32 mouse cellular contexts compared by ENCODE assay signal in the genomic region with DNA sequence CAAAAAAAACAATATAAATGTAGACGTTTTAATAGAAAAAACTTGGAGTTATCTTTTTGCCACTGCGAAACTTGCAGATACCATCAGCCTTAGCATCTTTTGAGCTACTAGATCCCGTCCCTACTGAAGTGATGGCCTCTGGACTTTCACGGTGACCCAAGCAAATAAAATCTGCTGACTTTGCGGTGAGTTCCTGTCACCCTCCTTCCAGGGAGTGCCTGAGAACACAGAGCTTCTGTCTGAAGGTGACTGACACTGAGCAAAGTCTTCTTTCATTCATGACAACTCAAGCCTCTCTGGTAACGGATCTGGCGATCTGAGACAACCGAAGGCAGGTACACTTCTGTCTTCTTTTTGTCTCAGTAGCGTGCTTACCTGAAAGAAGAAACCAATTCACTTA. TPM values are rescaled to one million over a fixed set of nuclear protein-coding genes. Genes with fewer than 3 reads are reported as not detected.
DNase-seq lines count a peak whose midpoint lies in the region; ATAC-seq and TF ChIP-seq lines count a peak whose summit lies in the region.
"Had no signal": no experiment of that assay in that cellular context is flagged by ENCODE, and none has a peak within 500 bp of the region (broad histone marks: within the 10 kb centered on the region; RNA-seq: fewer than 3 reads in every experiment).

No protein-coding gene starts in this region.

- no peaks in the 10 kb centered on the region for H3K27me3 ChIP-seq in intestine, embryonic 16.5 days (replicated peaks; ENCODE audit: control insufficient read depth, insufficient read depth, low read length)
- H3K27me3 ChIP-seq in small intestine, adult 2 months (ENCODE audit: control insufficient read depth, insufficient read depth, low read length): no peaks in the 10 kb centered on the region
- no peaks in the 10 kb centered on the region for H3K27me3 ChIP-seq in midbrain, embryonic 11.5 days (ENCODE audit: control insufficient read depth, insufficient read depth, low read length)
- H3K27me3 ChIP-seq: CH12.LX; embryonic facial prominence, embryonic 13.5 days; embryonic facial prominence, embryonic 15.5 days; forebrain, embryonic 13.5 days; forebrain, embryonic 15.5 days; Patski had no signal

- H3K4me1 ChIP-seq in intestine, embryonic 16.5 days (ENCODE audit: control insufficient read depth, insufficient read depth, low read length): peaks cover 5% of the 10 kb centered on the region
- H3K4me1 ChIP-seq in small intestine, adult 2 months (ENCODE audit: control insufficient read depth, insufficient read depth, insufficient read length, low read length): peaks cover 7% of the 10 kb centered on the region
- no peaks in the 10 kb centered on the region for H3K4me1 ChIP-seq in midbrain, embryonic 11.5 days (ENCODE audit: control insufficient read depth, insufficient read depth, low read length)
- H3K4me1 ChIP-seq: embryonic facial prominence, embryonic 15.5 days; forebrain, embryonic 13.5 days; forebrain, embryonic 15.5 days had no signal

- no peak overlapping the region for H3K4me3 ChIP-seq in intestine, embryonic 16.5 days (ENCODE audit: low read length)
- H3K4me3 ChIP-seq in small intestine, adult 2 months (ENCODE audit: low read depth, low read length): no peak overlapping the region
- no peak overlapping the region for H3K4me3 ChIP-seq in midbrain, embryonic 11.5 days (ENCODE audit: low read depth, low read length)
- H3K4me3 ChIP-seq: embryonic facial prominence, embryonic 13.5 days; embryonic facial prominence, embryonic 15.5 days; erythroblast, embryonic 14.5 days; forebrain, embryonic 13.5 days; forebrain, embryonic 15.5 days had no signal

- H3K36me3 ChIP-seq in intestine, embryonic 16.5 days (ENCODE audit: control insufficient read depth, insufficient read depth, low read length): no peaks in the 10 kb centered on the region
- no peaks in the 10 kb centered on the region for H3K36me3 ChIP-seq in small intestine, adult 2 months (ENCODE audit: control insufficient read depth, insufficient read depth, low read length)
- H3K36me3 ChIP-seq in midbrain, embryonic 11.5 days (ENCODE audit: control insufficient read depth, insufficient read depth, low read length): no peaks in the 10 kb centered on the region
- H3K36me3 ChIP-seq: embryonic facial prominence, embryonic 13.5 days; embryonic facial prominence, embryonic 15.5 days; forebrain, embryonic 15.5 days had no signal

- peak; percentile 16; the same call in 1 of the 2 replicates for ATAC-seq in intestine, embryonic 16.5 days
- no peak for ATAC-seq in midbrain, embryonic 11.5 days (ENCODE audit: low FRiP score)
- no peak for ATAC-seq in erythroid progenitor cell, adult 5-6 weeks (replicated peaks; ENCODE audit: low FRiP score, poor library complexity, severe bottlenecking)
- ATAC-seq: activated CD4-positive, CD25-positive, alpha-beta regulatory T cell, adult 4 months; CD4-positive, CD25-positive, alpha-beta regulatory T cell, adult 4 months; forebrain, embryonic 13.5 days; forebrain, embryonic 15.5 days; forebrain, postnatal 0 days; Patski had no signal

- no peak overlapping the region for H3K27ac ChIP-seq in intestine, embryonic 16.5 days (ENCODE audit: low read length)
- peak overlapping the region; percentile 37 for H3K27ac ChIP-seq in small intestine, adult 2 months (ENCODE audit: insufficient read depth, low read depth, low read length)
- no peak overlapping the region for H3K27ac ChIP-seq in midbrain, embryonic 11.5 days (ENCODE audit: low read depth, low read length)
- H3K27ac ChIP-seq: embryonic facial prominence, embryonic 13.5 days; embryonic facial prominence, embryonic 15.5 days; forebrain, embryonic 13.5 days; forebrain, embryonic 15.5 days had no signal

- DNase-seq in kidney, adult 9 months: peak; percentile 43
- DNase-seq in kidney, postnatal 4 days: no peak
- DNase-seq in midbrain, embryonic 11.5 days (ENCODE audit: low spot score, missing footprints): no peak
- no peak for DNase-seq in B cell, adult 2 months
- DNase-seq: adrenal gland, adult 2 months; adrenal gland, postnatal 10 days; adrenal gland, postnatal 25 days; cerebellum, adult 11 months; cerebellum, adult 18-20 months; cerebellum, adult 8-10 months; cerebellum, adult 9-11 months; cerebellum, postnatal 14 days; cerebellum, postnatal 36 days; embryo, embryonic 11 days; forebrain, postnatal 0 days had no signal

- no peak for TF ChIP-seq CTCF in small intestine, adult 2 months (IDR thresholded peaks at IDR 0.05; ENCODE audit: extremely low read depth, insufficient read length, insufficient replicate concordance, low read depth, low read length)

- WGBS in intestine, embryonic 16.5 days: 69% methylated on average over 9 of the region's 9 CpGs
- 49% methylated on average over 9 of the region's 9 CpGs for WGBS in small intestine, adult 2 months
- WGBS in midbrain, embryonic 11.5 days: 87% methylated on average over 9 of the region's 9 CpGs

- H3K4me2 ChIP-seq in intestine, embryonic 16.5 days (ENCODE audit: low read depth, low read length): no peak overlapping the region
- no peak overlapping the region for H3K4me2 ChIP-seq in midbrain, embryonic 11.5 days
- H3K4me2 ChIP-seq: embryonic facial prominence, embryonic 13.5 days; embryonic facial prominence, embryonic 15.5 days; forebrain, embryonic 13.5 days; forebrain, embryonic 15.5 days had no signal

- no peaks in the 10 kb centered on the region for H3K9me3 ChIP-seq in intestine, embryonic 16.5 days (ENCODE audit: control insufficient read depth, low read length)
- H3K9me3 ChIP-seq in midbrain, embryonic 11.5 days (ENCODE audit: control insufficient read depth, low read length): no peaks in the 10 kb centered on the region
- H3K9me3 ChIP-seq: embryonic facial prominence, embryonic 13.5 days; embryonic facial prominence, embryonic 15.5 days; forebrain, embryonic 13.5 days; forebrain, embryonic 15.5 days; G1E had no signal

- no peak for TF ChIP-seq POLR2A in small intestine, adult 2 months (IDR thresholded peaks at IDR 0.05; ENCODE audit: low read depth, low read length)

- H3K9ac ChIP-seq in intestine, embryonic 16.5 days (ENCODE audit: low read depth, low read length): no peak overlapping the region
- H3K9ac ChIP-seq in midbrain, embryonic 11.5 days (ENCODE audit: low read length): no peak overlapping the region
- H3K9ac ChIP-seq: embryonic facial prominence, embryonic 13.5 days; embryonic facial prominence, embryonic 15.5 days; forebrain, embryonic 13.5 days; forebrain, embryonic 15.5 days; forebrain, postnatal 0 days had no signal

RNA-seq across cellular contexts. Expression of a gene that starts 27.4 kb away (rescaled TPM):
- 0.12 TPM in 1 of 2 replicates, not detected in the other for polyA plus RNA-seq in intestine, embryonic 16.5 days (2015; fragmentation: Nextera tagmentation; extraction: Ambion mirVana)
- polyA plus RNA-seq in small intestine, adult 2 months (2012; rRNA removed): not detected in 2 replicates
- polyA plus RNA-seq in midbrain, embryonic 11.5 days (2014; fragmentation: Nextera tagmentation; extraction: Ambion mirVana): not detected in 2 replicates
- not detected in 2 replicates for total RNA-seq in erythroid progenitor cell, adult 5-6 weeks (2015; ENCODE audit: low replicate concordance)
- total RNA-seq in erythroid progenitor cell, adult 5-6 weeks (2017; ENCODE audit: low replicate concordance): 2.5 TPM in 1 of 2 replicates, not detected in the other
- total RNA-seq: adrenal gland, adult 2 months; adrenal gland, postnatal 10 days; adrenal gland, postnatal 25 days; CH12.LX; common myeloid progenitor, adult 5-6 weeks; forebrain, postnatal 0 days; G1E had no signal
- polyA plus RNA-seq: activated CD4-positive, CD25-positive, alpha-beta regulatory T cell, adult 4 months; adrenal gland, adult 2 months; brain, embryonic 14.5 days; CD4-positive, CD25-positive, alpha-beta regulatory T cell, adult 4 months; embryonic facial prominence, embryonic 11.5 days; embryonic facial prominence, embryonic 13.5 days; embryonic facial prominence, embryonic 15.5 days; erythroblast, embryonic 14.5 days; forebrain, embryonic 11.5 days; forebrain, embryonic 13.5 days; forebrain, embryonic 15.5 days; forebrain, postnatal 0 days; G1E had no signal

RNA-seq across cellular contexts. Expression of a gene that starts 32.4 kb away (rescaled TPM):
- 63.0 and 66.5 TPM in 2 replicates for polyA plus RNA-seq in intestine, embryonic 16.5 days (2015; fragmentation: Nextera tagmentation; extraction: Ambion mirVana)
- 0.22 and 0.34 TPM in 2 replicates for polyA plus RNA-seq in small intestine, adult 2 months (2012; rRNA removed)
- 153 and 159 TPM in 2 replicates for polyA plus RNA-seq in midbrain, embryonic 11.5 days (2014; fragmentation: Nextera tagmentation; extraction: Ambion mirVana)
- total RNA-seq in erythroid progenitor cell, adult 5-6 weeks (2015; ENCODE audit: low replicate concordance): 108 and 133 TPM in 2 replicates
- 164 and 201 TPM in 2 replicates for total RNA-seq in erythroid progenitor cell, adult 5-6 weeks (2017; ENCODE audit: low replicate concordance)

Comparison
In these comparisons a context has a peak if more than half of its experiments do, and no peak if none do; other contexts are left out.
1. RNA of a gene that starts 32.4 kb away (polyA plus RNA-seq): 153 to 159 TPM in midbrain, embryonic 11.5 days and 63.0 to 66.5 TPM in intestine, embryonic 16.5 days; 0.22 to 0.34 TPM in small intestine, adult 2 months; every median in the first group is over 10 times any median in the second.